Mouse (Mus musculus) bone marrow macrophage, adult 2 months (primary cell): ENCODE data around the gene Prlh. TPM values are rescaled to one million over a fixed set of nuclear protein-coding genes. Genes with fewer than 3 reads are reported as not detected.
A peak's percentile ranks its signal among the peaks of the same experiment; 100 is the strongest.

Experiments
- H3K27ac ChIP-seq: 2 replicates; pipeline ENCODE4 v1.5.1; 2012; ENCODE audit warnings: low read depth, low read length; ENCODE audit not compliant: insufficient read depth
- H3K4me1 ChIP-seq: 2 replicates; pipeline ENCODE4 v1.6.1; 2012; ENCODE audit warnings: low read length; ENCODE audit not compliant: control insufficient read depth, insufficient read depth
- H3K4me3 ChIP-seq: 2 replicates; pipeline ENCODE4 v1.5.1; 2012; ENCODE audit warnings: mild to moderate bottlenecking, low read length, moderate library complexity; ENCODE audit not compliant: insufficient read depth
- CTCF ChIP-seq: IDR thresholded peaks from 2 replicates; pipeline ENCODE4 v1.5.1; 2012; ENCODE audit warnings: low read depth, mild to moderate bottlenecking, low read length, moderate library complexity
- POLR2A ChIP-seq: IDR thresholded peaks from 2 replicates; pipeline ENCODE4 v1.6.1; 2012; ENCODE audit warnings: mild to moderate bottlenecking, low read depth, low read length, borderline replicate concordance
- polyA plus RNA-seq: library from polyadenylated mRNA; stranded (reverse); fragments of >200 nt; gene quantifications from 2 replicates; pipeline ENCODE4 v1.2.4, GENCODE M21; 2012; ENCODE audit not compliant: missing spikeins, insufficient read depth, insufficient read length

The Prlh gene
- polyA plus RNA-seq, 1 experiment = not detected

GRCm38 (mm10) chr1:90998268-90998890 lies 45.5 kb downstream of the Prlh start, which contains the start of gene Lrrfip1:
Gene Lrrfip1, plus strand, starts transcription at chr1:90998737.
- Histone ChIP-seq H3K27ac (peak within 1 kb of the TSS; percentile 22; the same call in 1 of the 2 replicates), H3K4me1 (peaks cover 12% of the 10 kb centered on the region), H3K4me3 (peak within 1 kb of the TSS; percentile 97)
- TF ChIP-seq POLR2A (no peak), CTCF (no peak)

DNA sequence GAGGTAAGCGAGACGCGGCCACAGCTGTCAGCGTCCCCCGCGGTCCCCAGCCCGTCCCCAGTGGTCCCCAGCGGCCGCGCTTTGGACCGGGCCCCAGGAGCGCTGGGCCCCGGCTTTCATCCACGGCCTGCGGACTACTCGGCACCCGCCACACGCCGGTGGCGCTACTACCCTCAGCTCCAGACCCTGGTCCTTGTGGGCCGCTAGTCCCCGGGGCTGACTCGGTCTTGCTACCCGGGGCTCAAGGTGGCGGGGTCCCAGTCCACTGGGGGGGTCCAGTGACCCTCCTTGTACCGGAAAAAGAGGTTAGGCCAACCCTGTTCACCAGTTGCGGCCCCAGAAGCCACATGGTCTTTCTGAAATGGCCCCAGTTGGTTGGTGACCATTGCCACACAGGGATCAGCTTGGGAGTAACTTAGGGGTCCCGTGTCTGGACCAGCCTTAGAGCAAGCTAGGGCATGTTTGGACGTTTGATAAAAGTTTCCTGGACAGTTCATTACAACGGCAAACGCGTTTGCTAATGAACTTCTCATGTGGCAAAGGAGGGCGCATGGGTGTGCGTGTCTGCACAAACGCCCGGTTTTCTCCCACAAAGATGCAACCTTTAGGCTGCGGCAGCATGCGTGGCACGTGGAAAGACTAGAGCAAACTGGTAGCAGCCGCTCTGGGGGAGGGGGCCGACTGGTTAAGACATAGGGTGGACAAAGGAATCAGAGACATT lies 46.1 kb downstream of the Prlh start:
- peak overlapping the region; percentile 97 for H3K4me3 ChIP-seq
- TF ChIP-seq POLR2A = no peak
- TF ChIP-seq CTCF = no peak
- H3K4me1 ChIP-seq = peaks cover 12% of the 10 kb centered on the region
- 0 out of 2 replicates have a peak overlapping the region, but pooled peaks have one; percentile 4 for H3K27ac ChIP-seq

GRCm38 (mm10) chr1:90999911-91000601 lies 47.1 kb downstream of the Prlh start:
- TF ChIP-seq CTCF (no peak), POLR2A (no peak)
- Histone ChIP-seq H3K4me3 (peak overlapping the region; percentile 97), H3K4me1 (peaks cover 12% of the 10 kb centered on the region), H3K27ac (no peak overlapping the region)

GRCm38 (mm10) chr1:91001101-91001500 lies 48.2 kb downstream of the Prlh start:
- TF ChIP-seq CTCF (no peak), POLR2A (no peak)
- Histone ChIP-seq H3K27ac (no peak overlapping the region), H3K4me3 (no peak overlapping the region), H3K4me1 (peaks cover 12% of the 10 kb centered on the region)

DNA sequence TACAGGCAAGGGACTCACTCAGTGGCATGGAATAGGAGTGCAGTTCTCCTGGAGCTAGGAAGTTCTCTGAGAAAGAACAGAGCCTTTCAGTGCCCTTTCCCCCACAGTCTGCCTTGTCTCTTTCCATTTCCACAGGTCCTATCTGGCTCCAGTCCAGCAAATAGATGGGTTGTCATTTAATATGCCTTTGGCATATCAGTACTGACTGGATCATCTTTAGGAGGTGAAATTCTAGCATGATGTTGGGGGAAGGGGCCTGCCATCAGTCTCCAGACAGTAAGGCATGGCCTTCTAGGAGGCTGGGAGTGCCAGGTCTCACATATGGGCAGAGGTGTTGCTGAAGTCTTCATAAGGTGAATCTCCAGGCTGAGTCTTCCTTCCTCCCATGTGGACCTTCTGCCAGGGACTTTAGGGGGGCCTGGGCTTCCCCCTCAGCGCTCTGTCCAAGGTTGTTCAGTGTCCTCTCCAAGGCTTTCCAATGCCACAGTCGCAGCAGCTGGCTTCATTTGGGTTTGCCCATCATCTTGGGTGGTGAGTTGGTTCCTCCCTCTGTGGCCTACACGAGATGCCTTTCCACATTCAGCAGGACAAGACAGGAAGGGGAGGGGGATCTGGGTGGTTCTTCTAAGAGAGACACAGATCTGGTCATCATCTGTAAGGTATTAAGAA lies 49.1 kb downstream of the Prlh start:
- H3K4me1 ChIP-seq = peaks cover 12% of the 10 kb centered on the region
- H3K4me3 ChIP-seq = no peak overlapping the region
- TF ChIP-seq POLR2A (no peak), CTCF (no peak)
- H3K27ac ChIP-seq = no peak overlapping the region

GRCm38 (mm10) chr1:91002641-91003040 lies 49.7 kb downstream of the Prlh start:
- peaks cover 12% of the 10 kb centered on the region for H3K4me1 ChIP-seq
- H3K4me3 ChIP-seq = no peak overlapping the region
- H3K27ac ChIP-seq = no peak overlapping the region
- TF ChIP-seq CTCF (no peak), POLR2A (no peak)

Other genes with a start within 250 kb of the Prlh start
- gene Col6a3, start 109.1 kb upstream of the Prlh start, polyA plus RNA-seq = 1.7 and 3.2 TPM in 2 replicates
- 0.24 TPM in 2 replicates for gene Mlph, start 38.0 kb upstream of the Prlh start, polyA plus RNA-seq
- not detected in 2 replicates for gene Rab17, start 16.6 kb downstream of the Prlh start, polyA plus RNA-seq
- gene Lrrfip1, start 45.6 kb downstream of the Prlh start, polyA plus RNA-seq = 98.5 and 98.7 TPM in 2 replicates
- gene Rbm44, start 192.0 kb downstream of the Prlh start, polyA plus RNA-seq = 0.97 and 1.2 TPM in 2 replicates
- 10.8 and 12.7 TPM in 2 replicates for gene Ramp1, start 226.7 kb downstream of the Prlh start, polyA plus RNA-seq